Mouse (Mus musculus) midbrain, embryonic 14.5 days (tissue): ENCODE data around the gene Stoml3. TPM values are rescaled to one million over a fixed set of nuclear protein-coding genes. Genes with fewer than 3 reads are reported as not detected.
A peak's percentile ranks its signal among the peaks of the same experiment; 100 is the strongest.

Source experiments
- ATAC-seq: fragments of 200-750 bp; cut with Nextera tagmentation; 2 replicates; pipeline ENCODE4 v1.8.0; 2017; ENCODE audit warnings: moderate number of reproducible peaks, moderate library complexity; ENCODE audit not compliant: low FRiP score, low TSS enrichment
- DNase-seq: peaks from one replicate; pipeline ENCODE4 v3.0.0-alpha.2; 2015
- H3K27ac ChIP-seq: fragments of 300-500 bp; sonication (generic); replicated peaks from 2 replicates; pipeline ENCODE4 v1.5.1; 2014; ENCODE audit warnings: mild to moderate bottlenecking, low read depth, low read length, moderate library complexity
- H3K27me3 ChIP-seq: fragments of 300-500 bp; sonication (generic); 2 replicates; pipeline ENCODE4 v1.6.1; 2014; ENCODE audit warnings: low read length, control low read depth, mixed read lengths; ENCODE audit not compliant: control insufficient read depth, insufficient read depth
- H3K36me3 ChIP-seq: fragments of 300-500 bp; sonication (generic); 2 replicates; pipeline ENCODE4 v1.6.1; 2014; ENCODE audit warnings: low read length, control low read depth; ENCODE audit not compliant: control insufficient read depth, insufficient read depth
- H3K4me1 ChIP-seq: fragments of 300-500 bp; sonication (generic); 2 replicates; pipeline ENCODE4 v1.6.1; 2014; ENCODE audit warnings: mild to moderate bottlenecking, antibody characterized with exemption, low read length, control low read depth; ENCODE audit not compliant: control insufficient read depth, insufficient read depth
- H3K4me2 ChIP-seq: fragments of 300-500 bp; sonication (generic); 2 replicates; pipeline ENCODE4 v1.6.1; 2014; ENCODE audit warnings: mild to moderate bottlenecking, low read length, moderate library complexity
- H3K4me3 ChIP-seq: fragments of 300-500 bp; sonication (generic); replicated peaks from 2 replicates; pipeline ENCODE4 v1.5.1; 2014; ENCODE audit warnings: low read depth, low read length
- H3K9ac ChIP-seq: fragments of 300-500 bp; sonication (generic); replicated peaks from 2 replicates; pipeline ENCODE4 v1.6.1; 2014; ENCODE audit warnings: mild to moderate bottlenecking, low read length, moderate library complexity
- H3K9me3 ChIP-seq: fragments of 300-500 bp; sonication (generic); 2 replicates; pipeline ENCODE4 v1.6.1; 2016; ENCODE audit warnings: low read length, control low read depth, mixed read lengths; ENCODE audit not compliant: control insufficient read depth
- WGBS: fragments of 180-500 bp; shearing (Covaris S2); extraction: QIAGEN DNeasy Blood & Tissue Kit; methylation state at CpG from one replicate; pipeline ENCODE4 v1.1.7; 2014; 5-methylcytosine and 5-hydroxymethylcytosine counted together
- polyA plus RNA-seq: library from polyadenylated mRNA; unstranded; fragments of >200 nt; fragmentation: Nextera tagmentation; extraction: Ambion mirVana; gene quantifications from 2 replicates; pipeline ENCODE4 v1.2.1, GENCODE M21; 2014

The Stoml3 gene
- polyA plus RNA-seq, 1 experiment from 2014 or later: not detected

- H3K27me3 ChIP-seq: no peaks in the 10 kb centered on the region
- H3K9me3 ChIP-seq: no peaks in the 10 kb centered on the region
- H3K4me3 ChIP-seq: no peak overlapping the region
- no peak for ATAC-seq
- no peak overlapping the region for H3K4me2 ChIP-seq
- H3K27ac ChIP-seq: no peak overlapping the region
- no peak for DNase-seq
- peaks cover 24% of the 10 kb centered on the region for H3K36me3 ChIP-seq
- peaks cover 23% of the 10 kb centered on the region for H3K4me1 ChIP-seq
- H3K9ac ChIP-seq: no peak overlapping the region
- WGBS: 89% methylated on average over 5 of the region's 5 CpGs
Observed at GRCm38 (mm10) chr3:53467356-53467755, 21.1 kb upstream of the Stoml3 start.

GRCm38 (mm10) chr3:53469650-53470049, 18.8 kb upstream of the Stoml3 start:
- 93% methylated on average over 5 of the region's 5 CpGs for WGBS
- DNase-seq (no peak), ATAC-seq (no peak)
- H3K36me3 ChIP-seq: peaks cover 47% of the 10 kb centered on the region
- H3K4me2 ChIP-seq: no peak overlapping the region
- H3K9me3 ChIP-seq: no peaks in the 10 kb centered on the region
- H3K27me3 ChIP-seq: no peaks in the 10 kb centered on the region
- H3K4me1 ChIP-seq: peaks cover 22% of the 10 kb centered on the region
- H3K27ac ChIP-seq: no peak overlapping the region
- H3K9ac ChIP-seq: no peak overlapping the region
- no peak overlapping the region for H3K4me3 ChIP-seq

GRCm38 (mm10) chr3:53472061-53472460, 16.4 kb upstream of the Stoml3 start:
- DNase-seq: no peak
- no peaks in the 10 kb centered on the region for H3K27me3 ChIP-seq
- no peak overlapping the region for H3K4me3 ChIP-seq
- H3K9ac ChIP-seq: no peak overlapping the region
- H3K27ac ChIP-seq: no peak overlapping the region
- H3K4me2 ChIP-seq: no peak overlapping the region
- H3K4me1 ChIP-seq: no peaks in the 10 kb centered on the region
- H3K36me3 ChIP-seq: peaks cover 69% of the 10 kb centered on the region
- no peak for ATAC-seq
- WGBS: 98% methylated on average over 5 of the region's 5 CpGs
- H3K9me3 ChIP-seq: no peaks in the 10 kb centered on the region

GRCm38 (mm10) chr3:53474179-53474578, 14.3 kb upstream of the Stoml3 start:
- 78% methylated on average over 4 of the region's 4 CpGs for whole genome bisulfite sequencing
- no peak for DNase-seq
- peaks cover 90% of the 10 kb centered on the region for H3K36me3 ChIP-seq

GRCm38 (mm10) chr3:53475889-53476288, 12.6 kb upstream of the Stoml3 start:
- no peak; the same call in 1 of the 2 replicates for ATAC-seq
- no peak overlapping the region for H3K27ac ChIP-seq

More at GRCm38 (mm10) chr3:53474179-53474578, 14.3 kb upstream of the Stoml3 start:
- H3K4me1 ChIP-seq: no peaks in the 10 kb centered on the region
- no peaks in the 10 kb centered on the region for H3K9me3 ChIP-seq
- H3K9ac ChIP-seq: no peak overlapping the region
- no peak for ATAC-seq
- no peak overlapping the region for H3K27ac ChIP-seq
- no peak overlapping the region for H3K4me2 ChIP-seq
- H3K4me3 ChIP-seq: no peak overlapping the region
- no peaks in the 10 kb centered on the region for H3K27me3 ChIP-seq

GRCm38 (mm10) chr3:53477468-53477867, 11.0 kb upstream of the Stoml3 start:
- 88% methylated on average over 17 of the region's 17 CpGs for WGBS

More at GRCm38 (mm10) chr3:53475889-53476288, 12.6 kb upstream of the Stoml3 start:
- H3K27me3 ChIP-seq: no peaks in the 10 kb centered on the region
- H3K4me2 ChIP-seq: no peak overlapping the region
- H3K4me3 ChIP-seq: no peak overlapping the region
- H3K9ac ChIP-seq: no peak overlapping the region
- no peaks in the 10 kb centered on the region for H3K4me1 ChIP-seq
- H3K9me3 ChIP-seq: no peaks in the 10 kb centered on the region
- WGBS: 58% methylated on average over 6 of the region's 6 CpGs
- peak; percentile 78 for DNase-seq
- H3K36me3 ChIP-seq: peaks cover 95% of the 10 kb centered on the region

GRCm38 (mm10) chr3:53478419-53479046, 9.9 kb upstream of the Stoml3 start:
- WGBS: 98% methylated on average over 30 of the region's 30 CpGs

More at GRCm38 (mm10) chr3:53477468-53477867, 11.0 kb upstream of the Stoml3 start:
- Histone ChIP-seq H3K36me3 (peaks cover 95% of the 10 kb centered on the region), H3K9me3 (no peaks in the 10 kb centered on the region), H3K4me3 (no peak overlapping the region), H3K27ac (no peak overlapping the region), H3K27me3 (no peaks in the 10 kb centered on the region), H3K4me1 (no peaks in the 10 kb centered on the region), H3K4me2 (no peak overlapping the region), H3K9ac (no peak overlapping the region)
- ATAC-seq (no peak), DNase-seq (no peak)

GRCm38 (mm10) chr3:53483414-53484059, 4.9 kb upstream of the Stoml3 start:
- no peak overlapping the region for H3K4me2 ChIP-seq
- H3K4me1 ChIP-seq: no peaks in the 10 kb centered on the region
- no peak for DNase-seq
- H3K27ac ChIP-seq: no peak overlapping the region
- ATAC-seq: no peak
- WGBS: 93% methylated on average over 8 of the region's 8 CpGs
- H3K36me3 ChIP-seq: peaks cover 43% of the 10 kb centered on the region
- no peaks in the 10 kb centered on the region for H3K27me3 ChIP-seq
- no peaks in the 10 kb centered on the region for H3K9me3 ChIP-seq
- H3K9ac ChIP-seq: no peak overlapping the region
- H3K4me3 ChIP-seq: no peak overlapping the region

More at GRCm38 (mm10) chr3:53478419-53479046, 9.9 kb upstream of the Stoml3 start:
- Histone ChIP-seq H3K9me3 (no peaks in the 10 kb centered on the region), H3K9ac (no peak overlapping the region), H3K4me2 (no peak overlapping the region), H3K4me1 (no peaks in the 10 kb centered on the region), H3K27ac (no peak overlapping the region), H3K36me3 (peaks cover 88% of the 10 kb centered on the region), H3K27me3 (no peaks in the 10 kb centered on the region), H3K4me3 (no peak overlapping the region)
- DNase-seq: no peak
- ATAC-seq: 0 out of 2 replicates have a peak, but pooled peaks have one; percentile 11

GRCm38 (mm10) chr3:53486561-53486960, 1.9 kb upstream of the Stoml3 start:
- H3K36me3 ChIP-seq: peaks cover 16% of the 10 kb centered on the region
- no peak overlapping the region for H3K4me2 ChIP-seq
- no peak for ATAC-seq
- H3K9ac ChIP-seq: no peak overlapping the region
- H3K27ac ChIP-seq: no peak overlapping the region
- no peaks in the 10 kb centered on the region for H3K27me3 ChIP-seq
- no peaks in the 10 kb centered on the region for H3K4me1 ChIP-seq
- 90% methylated on average over 10 of the region's 10 CpGs for WGBS
- no peaks in the 10 kb centered on the region for H3K9me3 ChIP-seq
- no peak overlapping the region for H3K4me3 ChIP-seq
- no peak for DNase-seq
